Mouse (Mus musculus): ENCODE measurements at regions not wholly inside any gene's neighbourhood (a gene's known extent, or its start where the extent isn't known, plus 50 kb on each side); places are given as distances from the start of the nearest gene placed in this dataset.

DNA sequence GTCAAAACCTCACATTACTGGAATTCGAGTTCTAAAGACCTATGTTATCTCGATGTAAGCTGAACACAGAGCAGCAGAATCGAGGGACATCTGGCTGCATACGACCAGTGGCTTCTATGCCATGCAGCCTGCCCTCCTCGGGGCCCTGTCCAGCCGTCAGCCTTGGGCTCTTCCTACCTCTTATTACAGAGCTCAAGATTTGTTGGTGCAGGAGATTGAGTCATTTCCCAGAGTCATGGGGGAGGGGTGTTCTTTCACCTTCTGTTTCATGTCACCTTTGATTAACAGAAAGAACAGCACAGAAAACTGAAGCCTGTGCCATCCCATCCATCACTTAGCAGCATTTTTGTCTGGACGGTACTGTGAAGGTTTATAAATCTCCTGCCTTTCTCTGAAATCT, 52.1 kb downstream of the Sst start:
- DNase-seq (ENCODE audit: low read depth, low spot score), result no peak

DNA sequence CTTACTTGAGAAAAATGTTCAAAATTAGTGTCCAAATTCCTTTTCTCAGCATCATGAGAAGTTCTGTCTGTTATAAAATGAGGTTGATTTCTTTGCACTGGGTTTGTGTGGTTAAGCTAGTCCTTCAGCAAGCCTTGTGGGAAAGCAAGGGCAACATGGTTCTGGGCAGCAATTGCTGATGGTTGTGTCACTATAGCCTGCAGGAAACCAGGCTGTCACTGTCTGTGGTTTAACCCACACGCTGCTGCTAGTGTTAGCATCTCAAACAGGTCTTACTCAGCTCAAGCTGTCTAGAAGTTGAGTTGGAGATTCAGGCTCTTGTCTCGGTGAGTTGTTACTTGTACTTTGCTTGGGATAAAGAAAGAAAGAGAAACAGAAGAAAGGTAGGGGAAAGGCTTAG, 52.6 kb downstream of the Sst start:
- DNase-seq (ENCODE audit: low read depth, low spot score), result no peak

DNA sequence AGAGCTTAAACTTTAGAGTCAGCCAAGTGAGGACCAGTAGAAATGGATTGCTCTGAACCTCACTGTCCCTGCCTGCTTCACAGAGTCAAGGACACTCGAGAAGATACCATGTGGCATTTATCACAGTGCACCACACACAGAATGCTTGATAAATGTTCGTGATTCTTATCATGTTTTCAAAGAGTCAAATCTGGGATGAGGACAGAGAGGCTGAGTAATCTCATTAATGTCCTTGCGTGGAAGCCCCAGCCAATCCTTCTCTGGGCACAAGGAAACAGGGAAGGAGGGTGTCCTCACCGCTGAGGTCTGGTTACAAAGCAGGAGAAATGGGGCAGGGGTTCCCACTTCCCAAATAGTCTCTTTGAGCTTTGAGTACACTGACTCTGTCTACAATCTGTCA, 55.8 kb downstream of the Sst start:
- no peak for DNase-seq (ENCODE audit: low read depth, low spot score)

DNA sequence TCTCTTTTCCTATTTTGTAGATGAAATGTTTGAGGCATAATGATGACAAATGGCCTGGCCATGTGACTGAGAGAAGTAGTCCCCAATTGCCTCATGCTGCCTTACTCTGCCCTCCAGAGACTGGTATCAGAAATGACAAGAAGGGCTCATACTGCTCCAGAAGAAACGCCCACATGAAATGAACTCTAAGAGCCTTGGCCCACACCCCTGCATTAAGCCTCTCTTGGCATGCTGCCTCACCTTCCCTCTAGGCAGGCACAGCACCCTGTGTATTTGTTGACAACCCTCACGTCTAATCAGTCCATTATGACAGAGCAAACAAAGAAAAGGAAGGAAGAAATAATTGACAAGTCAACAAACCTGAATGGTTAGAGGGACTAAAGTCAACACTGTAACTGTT, 57.2 kb downstream of the Sst start:
- no peak for DNase-seq (ENCODE audit: low read depth, low spot score)

DNA sequence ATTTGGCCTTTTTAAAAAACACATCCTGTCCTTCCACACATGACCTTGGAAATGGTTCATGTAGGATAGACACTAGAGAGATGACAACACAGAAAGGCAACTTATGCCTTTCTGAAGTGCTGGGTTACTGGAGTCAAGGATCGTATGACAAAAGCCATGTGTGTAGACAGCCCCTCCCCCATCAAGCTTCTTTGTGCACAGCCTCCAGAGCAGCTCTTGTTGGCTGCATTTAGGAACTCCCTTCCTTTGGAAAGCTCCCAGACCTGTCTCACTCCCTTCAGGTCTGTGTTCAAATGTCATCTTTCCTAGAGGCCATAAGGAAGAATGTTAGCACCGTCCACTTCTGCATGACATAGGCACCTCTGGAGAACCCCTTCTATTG, 57.7 kb downstream of the Sst start:
- DNase-seq (ENCODE audit: low read depth, low spot score), result no peak

DNA sequence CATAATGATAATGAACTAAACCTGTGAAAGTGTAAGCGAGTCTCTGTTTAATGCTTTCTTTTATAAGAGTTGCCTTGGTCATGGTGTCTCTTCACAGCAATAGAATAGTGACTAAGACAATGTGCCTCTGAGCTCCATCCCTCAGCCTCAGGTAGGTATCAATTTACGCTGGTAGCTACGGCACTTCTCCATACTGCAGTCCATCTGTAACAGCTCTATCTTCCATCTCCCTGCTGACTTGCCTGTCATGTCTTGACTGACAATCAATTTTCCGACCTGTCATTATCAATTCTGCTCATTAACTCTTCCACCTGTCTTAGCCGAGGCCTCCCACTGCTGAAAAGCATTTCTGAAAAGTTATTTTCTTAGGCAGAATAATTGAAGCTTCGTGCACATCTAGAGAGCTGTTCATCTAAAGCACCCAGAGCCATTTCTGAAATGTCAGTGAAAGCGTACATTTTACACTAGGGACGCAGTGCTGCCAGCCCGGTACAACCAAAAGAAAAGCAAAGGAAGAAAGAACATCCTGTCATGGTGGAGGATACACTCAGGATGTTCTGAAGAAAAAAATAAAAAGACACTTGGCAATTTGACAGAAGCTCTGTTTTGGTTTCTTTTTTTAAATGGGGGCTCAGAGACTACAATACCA, 58.2 kb downstream of the Sst start:
- peak; percentile 15 for DNase-seq (ENCODE audit: low read depth, low spot score)

DNA sequence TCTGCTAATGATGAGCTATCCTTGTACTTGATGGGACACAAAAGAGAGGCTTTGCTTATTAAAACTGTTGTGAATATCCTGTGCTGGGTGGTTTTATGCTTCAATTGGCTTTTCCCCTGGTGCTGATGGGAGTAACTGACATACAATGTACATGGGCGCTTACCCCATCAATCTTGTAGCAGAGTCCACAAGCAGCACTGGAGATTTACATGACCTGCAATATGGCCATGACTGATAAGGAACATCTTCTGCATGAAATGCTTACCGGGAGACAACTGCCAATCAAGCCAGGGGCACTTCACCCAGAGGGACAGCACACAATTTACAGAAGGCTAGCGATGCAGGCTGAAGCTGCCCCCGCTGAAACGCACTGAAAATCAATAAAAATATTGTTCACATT, 65.1 kb downstream of the Sst start:
- no peak for DNase-seq (ENCODE audit: low read depth, low spot score)

DNA sequence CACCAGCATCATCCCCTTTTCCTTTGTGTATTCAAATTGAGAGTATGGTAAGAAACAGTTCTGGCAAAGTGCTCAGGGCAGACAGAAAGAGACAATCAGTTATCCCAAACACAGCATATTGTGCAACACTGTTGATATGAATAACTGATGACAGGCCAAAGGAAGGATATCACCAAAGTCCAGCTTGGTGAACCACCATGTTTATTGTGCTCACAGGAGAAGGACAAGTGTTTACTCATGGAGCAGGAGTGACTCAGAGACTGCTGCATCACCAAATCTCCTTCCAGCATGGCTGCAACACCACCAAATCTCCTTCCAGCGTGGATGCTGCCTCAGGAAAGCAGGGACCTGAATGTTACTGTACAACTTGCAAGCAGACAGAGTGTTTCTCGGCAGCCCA, 105.5 kb downstream of the Sst start:
- no peak for DNase-seq (ENCODE audit: low read depth, low spot score)

DNA sequence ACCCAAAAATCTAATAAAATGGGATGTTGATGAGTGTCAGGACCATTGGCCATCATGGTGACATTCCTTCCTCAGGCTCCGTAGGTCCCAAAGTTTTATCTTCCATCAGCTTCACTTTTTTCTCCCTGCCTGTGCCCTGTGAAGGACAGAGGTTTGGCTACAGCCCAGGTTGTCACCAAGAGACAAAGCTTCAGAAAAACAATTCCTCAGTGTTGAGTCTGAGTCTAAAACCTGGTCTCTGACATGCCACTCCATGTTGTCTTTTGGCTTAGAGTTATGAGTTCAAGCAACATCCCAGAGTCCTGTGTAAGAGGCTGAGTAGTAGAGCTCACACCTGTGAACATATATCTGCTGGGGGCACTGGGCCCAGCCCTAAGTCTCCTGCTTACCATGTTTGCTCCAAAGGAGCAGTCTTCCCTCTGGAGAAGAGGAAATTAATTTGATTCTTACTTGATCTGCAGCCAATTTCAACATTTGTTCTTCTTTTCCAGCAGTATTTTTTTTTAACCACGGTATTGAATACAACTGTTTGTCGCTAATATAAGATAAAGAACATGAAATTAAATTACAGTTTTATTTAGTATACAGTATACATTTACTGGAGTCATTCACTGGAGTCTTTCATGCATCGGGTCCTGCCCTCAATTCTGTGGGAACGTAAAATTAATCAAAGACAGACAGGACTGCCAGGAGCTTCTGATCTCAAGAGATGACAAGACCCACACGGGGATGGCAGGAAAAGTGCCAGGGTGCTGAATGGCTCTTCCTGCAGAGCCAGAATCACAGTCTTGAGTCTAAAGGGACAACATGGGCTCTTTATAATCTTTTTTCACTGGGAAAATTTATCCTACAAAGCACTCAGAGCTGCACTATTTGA, 106.5 kb downstream of the Sst start:
- DNase-seq (ENCODE audit: low read depth, low spot score), result no peak

DNA sequence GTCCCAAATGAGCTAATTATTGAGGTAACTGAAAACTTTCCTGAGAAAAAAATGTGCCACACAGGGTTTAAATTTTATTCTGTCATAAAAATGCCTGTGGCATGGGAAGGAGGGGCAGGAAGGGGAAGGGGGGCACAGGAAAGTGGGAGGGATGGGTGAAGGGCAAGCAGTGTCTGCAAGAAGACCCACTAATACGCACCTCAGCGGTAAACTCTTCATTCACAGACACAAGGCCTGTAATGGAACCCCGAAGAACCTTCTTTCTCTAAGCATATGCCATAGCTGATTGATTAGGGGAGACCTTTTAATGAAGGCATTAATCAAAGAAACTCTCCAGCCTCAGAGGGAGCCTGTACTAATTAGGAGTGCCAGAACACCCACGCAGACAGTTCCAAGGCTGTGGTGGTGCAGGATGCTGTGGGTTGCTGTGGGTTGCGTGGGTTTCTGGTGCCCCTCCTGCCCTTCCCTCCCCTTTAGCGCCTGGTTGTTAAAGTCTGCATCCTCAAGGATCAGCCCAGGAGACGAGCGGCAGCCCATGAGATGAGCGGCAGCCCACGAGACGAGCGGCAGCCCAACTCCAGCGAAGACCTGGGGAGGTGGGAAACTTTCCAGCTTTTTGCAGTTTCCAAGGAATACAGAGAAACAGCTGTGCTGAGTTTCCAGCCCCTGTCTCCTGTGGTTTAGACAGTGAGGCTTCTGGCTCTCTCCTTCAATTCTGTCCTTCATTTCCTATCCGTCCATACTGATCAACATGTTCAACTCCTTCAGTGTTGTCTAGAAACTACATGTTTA, 110.1 kb downstream of the Sst start:
- no peak for DNase-seq (ENCODE audit: low read depth, low spot score)

DNA sequence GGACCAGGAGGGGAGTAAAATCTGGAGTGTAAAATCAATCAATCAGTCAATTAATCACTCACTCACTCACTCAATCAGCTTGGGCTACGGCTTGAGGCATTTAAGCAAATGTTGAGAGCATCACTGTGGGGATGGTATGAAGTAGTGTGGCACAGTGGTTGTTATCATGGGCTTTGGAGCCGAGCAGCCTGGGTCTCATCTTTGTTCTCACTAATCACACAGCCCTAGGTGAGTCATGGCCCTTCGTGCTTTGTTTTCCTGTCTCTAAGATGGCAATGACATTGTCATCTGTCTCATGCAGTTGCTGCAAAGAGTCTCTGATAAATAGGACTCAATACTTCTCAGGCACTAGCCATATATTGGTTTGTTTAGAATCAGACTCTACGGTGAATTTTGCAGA, 112.9 kb downstream of the Sst start:
- no peak for DNase-seq (ENCODE audit: low read depth, low spot score)

DNA sequence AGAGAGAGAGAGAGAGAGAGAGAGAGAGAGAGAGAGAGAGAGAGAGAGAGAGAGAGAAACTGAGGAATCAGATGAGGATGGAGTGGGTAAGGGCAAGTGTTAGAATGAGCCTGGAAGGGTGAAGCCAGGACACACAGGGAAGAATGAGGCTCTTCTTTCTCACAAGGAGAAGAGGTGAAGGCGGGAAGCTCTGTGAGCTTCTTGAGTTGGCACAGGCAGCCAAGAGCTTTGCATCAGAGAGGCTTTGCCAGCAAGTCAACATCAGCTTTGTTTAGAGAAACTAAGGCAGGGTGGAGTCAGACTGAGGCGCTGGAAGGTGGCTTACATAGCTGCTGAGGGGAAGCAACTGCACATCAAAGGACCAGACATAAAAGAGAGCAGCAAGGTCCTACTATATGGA, 113.7 kb downstream of the Sst start:
- no peak for DNase-seq (ENCODE audit: low read depth, low spot score)

DNA sequence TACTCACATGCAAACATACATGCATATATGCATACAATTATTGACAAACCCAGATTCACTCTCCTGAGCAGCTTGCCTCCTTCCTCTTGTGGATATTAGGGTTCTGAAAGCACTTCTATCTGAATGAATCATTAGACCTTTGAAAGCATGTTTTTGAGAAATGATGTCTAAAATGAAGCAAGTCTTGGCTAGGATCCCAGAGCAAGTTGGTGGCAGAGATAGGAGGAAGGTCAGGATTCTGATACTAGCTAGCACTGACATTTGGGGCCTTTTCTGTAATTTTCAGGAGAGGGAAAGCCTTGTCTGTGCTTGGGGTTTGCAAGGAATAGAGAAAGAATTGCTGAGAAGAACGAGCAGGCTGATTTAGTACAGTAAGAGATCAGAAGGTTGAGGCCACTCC, 114.3 kb downstream of the Sst start:
- DNase-seq (ENCODE audit: low read depth, low spot score), result no peak

DNA sequence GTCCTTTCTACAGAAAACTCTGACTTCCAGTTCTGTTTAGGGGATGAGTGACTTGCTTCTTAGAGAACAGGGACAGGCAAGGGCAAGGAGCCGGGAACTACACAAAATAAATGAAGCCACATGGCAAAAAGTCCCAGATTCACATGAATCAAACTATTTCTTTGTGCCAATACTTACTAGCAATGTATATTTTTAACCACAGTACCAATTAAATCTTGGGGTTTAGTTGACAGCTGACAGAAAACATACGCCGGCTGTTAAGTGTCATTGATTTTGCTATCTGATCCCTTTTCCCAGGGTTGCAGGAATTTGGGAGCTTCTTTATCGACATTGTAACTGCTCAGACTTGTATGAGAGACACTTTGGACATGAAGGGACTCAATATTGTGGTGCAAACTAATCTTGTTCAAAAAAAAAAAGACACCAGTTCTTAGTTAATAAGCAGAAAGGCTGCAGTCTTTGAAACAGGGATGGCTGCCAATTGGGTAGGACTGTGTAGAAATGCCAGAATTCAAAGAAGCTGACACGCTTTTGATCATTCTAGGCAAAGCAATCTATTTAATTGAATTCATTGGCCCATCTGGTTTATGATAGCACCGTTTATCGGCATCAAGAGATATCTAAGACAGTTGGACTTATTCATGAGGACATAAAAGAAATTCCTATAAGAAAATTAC, 132.5 kb downstream of the Sst start:
- DNase-seq (ENCODE audit: low read depth, low spot score), result peak; percentile 50

DNA sequence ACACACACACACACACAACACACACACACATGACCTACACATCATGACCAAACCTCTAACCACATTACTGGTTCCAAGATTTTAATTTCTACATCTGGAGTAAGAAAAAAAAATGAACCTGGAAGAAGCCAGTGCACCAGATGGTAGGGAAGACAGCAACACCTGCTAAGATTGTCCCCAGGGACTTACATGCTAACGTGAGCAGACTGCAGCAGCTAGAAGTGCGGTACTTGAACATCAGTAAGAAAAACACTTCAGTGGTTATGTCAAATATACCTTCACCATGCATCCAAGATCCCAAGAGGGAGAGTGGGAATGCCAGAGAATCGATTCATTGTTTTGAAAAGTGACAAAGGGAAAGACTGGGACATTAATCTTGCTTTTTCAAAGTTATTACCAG, 153.7 kb downstream of the Sst start:
- DNase-seq (ENCODE audit: low read depth, low spot score), result peak; percentile 10

DNA sequence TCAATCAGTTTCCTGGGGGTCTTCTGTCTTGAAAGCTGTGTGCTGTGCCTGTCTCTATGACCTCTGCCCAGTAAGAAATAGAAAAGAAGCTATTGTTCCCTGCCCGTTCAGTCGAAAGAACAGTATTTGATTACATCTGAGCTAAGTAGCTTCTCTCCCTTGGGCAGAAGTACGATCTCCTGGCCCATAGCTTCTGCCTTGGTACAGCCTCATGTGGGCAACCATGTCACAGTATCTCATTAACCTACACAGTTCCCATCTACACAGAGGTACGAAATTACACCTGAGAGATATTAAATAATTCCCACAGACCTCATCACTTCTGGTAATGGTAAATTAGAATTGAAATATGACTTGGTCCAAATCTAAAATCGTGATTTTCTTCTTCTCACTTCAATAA, 155.0 kb downstream of the Sst start:
- DNase-seq (ENCODE audit: low read depth, low spot score), result no peak

DNA sequence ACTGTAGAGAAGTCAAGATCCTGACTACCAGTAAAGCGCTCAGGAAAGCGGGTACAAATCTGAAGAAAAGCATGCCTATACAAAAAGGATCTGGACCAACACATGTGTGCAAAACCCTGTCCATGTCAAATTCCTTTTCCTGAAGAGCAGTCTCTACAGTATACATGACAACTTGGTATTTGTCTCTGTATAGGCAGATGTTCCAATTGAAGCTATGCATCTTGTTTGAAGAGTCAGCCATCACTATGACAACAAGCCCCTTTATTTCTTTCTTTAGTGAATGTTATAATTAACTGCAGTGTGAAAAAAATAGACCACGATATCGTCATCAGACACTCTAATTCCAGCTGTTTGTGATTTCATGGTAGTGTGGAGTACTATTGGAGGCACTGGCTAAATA, 164.2 kb downstream of the Sst start:
- no peak for DNase-seq (ENCODE audit: low read depth, low spot score)

DNA sequence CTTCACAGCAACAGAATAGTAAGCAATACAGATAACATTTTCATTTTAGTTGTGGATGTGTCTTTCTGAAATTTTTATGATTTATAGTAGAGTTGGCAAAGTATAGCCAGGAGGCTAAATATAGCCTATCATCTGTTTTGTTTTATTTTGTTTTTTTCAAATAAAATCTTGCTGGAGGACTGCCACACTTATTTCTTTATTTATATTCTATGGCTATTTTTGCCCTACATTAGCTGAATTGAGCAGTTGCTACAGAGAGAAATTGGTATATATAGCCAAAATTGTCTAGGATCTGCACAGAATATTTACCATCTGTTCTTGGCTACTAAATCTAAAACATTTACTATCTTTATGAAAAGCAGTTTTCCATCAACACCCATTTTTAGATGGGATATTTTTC, 169.0 kb downstream of the Sst start:
- DNase-seq (ENCODE audit: low read depth, low spot score), result peak; percentile 16

DNA sequence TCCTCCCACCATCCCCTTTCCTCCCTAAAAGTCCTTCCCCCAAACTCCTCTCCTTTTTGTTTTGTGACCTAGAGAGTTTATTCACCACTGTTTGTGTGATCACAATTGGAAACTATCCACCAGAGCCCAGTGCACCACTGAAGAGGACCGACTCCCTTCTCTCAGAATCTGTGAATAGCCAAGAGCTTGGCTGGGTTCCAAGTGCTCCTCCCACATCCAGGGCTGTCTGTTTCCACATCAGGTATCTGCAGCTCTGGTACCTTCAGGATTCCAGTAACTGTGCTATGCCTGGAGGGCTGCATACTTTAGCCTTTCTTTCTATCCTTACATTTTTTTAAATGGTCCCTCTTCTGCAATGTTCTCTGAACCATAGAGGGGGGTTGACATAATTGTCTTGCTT, 180.5 kb upstream of the Masp1 start:
- peak; percentile 30 for DNase-seq (ENCODE audit: low read depth, low spot score)

DNA sequence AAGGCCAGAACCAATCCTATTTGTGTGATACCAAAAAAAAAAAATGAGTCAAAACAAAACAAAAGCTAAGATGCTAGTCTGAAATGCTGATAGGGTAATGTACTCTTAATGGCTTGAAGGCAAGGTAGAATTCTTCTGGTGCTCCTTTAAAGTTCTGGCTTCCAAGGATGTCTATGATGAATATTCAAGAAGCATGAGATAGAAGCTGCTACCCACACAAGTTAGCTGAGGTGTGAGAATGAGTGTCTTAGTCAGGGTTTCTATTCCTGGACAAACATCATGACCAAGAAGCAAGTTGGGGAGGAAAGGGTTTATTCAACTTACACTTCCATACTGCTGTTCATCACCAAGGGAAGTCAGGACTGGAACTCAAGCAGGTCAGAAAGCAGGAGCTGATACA, 173.6 kb upstream of the Masp1 start:
- peak; percentile 63 for DNase-seq (ENCODE audit: low read depth, low spot score)

DNA sequence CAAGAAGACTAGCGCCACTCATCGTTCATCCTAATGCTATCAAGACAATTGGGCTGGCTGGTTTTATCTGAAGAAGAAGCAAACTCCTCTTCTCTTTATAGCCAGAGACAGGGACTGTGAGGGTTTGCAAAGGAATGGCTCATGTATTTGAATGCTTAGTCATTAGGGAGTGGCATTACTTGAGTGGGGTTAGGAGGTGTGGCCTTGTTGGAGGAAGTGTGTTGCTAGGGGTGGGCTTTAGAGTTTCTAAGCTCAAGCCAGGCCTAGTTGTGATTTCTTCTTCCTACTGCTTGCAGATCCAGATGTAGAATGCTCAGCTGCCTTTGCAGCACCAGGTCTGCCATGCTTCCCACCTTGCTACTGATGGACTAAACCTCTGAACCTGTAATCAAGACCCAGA, 169.4 kb upstream of the Masp1 start:
- DNase-seq (ENCODE audit: low read depth, low spot score), result no peak

DNA sequence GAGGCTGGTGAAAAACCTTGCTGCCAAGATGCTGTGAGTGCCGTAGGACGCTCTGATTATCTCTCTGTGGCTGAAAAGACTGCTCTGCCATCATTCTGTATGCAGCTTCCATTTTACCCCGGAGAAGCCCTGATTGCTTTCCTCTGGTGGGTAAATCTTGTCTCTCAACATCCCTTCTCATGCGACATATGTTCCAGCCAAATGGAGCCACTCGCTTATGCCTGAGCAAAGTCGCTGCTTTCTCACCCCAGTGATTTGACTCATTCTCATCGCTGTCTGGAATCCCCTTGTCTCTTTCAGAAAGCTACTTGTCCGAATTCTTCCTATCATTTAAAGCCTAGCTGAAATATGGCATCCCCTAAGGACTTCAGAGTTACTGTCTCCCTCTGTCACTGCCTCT, 166.2 kb upstream of the Masp1 start:
- DNase-seq (ENCODE audit: low read depth, low spot score), result peak; percentile 58
